Mouse (Mus musculus): ENCODE data around the gene Fam166b. TPM values are rescaled to one million over a fixed set of nuclear protein-coding genes. Genes with fewer than 3 reads are reported as not detected.

Fam166b gene
- total RNA-seq, 2 experiments from 2014 or later = not detected

- no peak for ATAC-seq (ENCODE audit: poor library complexity, severe bottlenecking)
Measured at GRCm38 (mm10) chr4:43407071-43407920, 21.6 kb downstream of the Fam166b start.

- no peak for ATAC-seq (ENCODE audit: poor library complexity, severe bottlenecking)
Measured at GRCm38 (mm10) chr4:43406162-43406971, 22.6 kb downstream of the Fam166b start.

- no peak for ATAC-seq (ENCODE audit: poor library complexity, severe bottlenecking)
Measured at GRCm38 (mm10) chr4:43404697-43405096, 24.2 kb downstream of the Fam166b start.

GRCm38 (mm10) chr4:43402212-43402611 lies 26.7 kb downstream of the Fam166b start:
- no peak for ATAC-seq (ENCODE audit: poor library complexity, severe bottlenecking)

- no peak for ATAC-seq (ENCODE audit: poor library complexity, severe bottlenecking)
Measured at GRCm38 (mm10) chr4:43401486-43401885, 27.4 kb downstream of the Fam166b start.

GRCm38 (mm10) chr4:43400976-43401375 lies 28.0 kb downstream of the Fam166b start:
- no peak for ATAC-seq (ENCODE audit: poor library complexity, severe bottlenecking)

- ATAC-seq (ENCODE audit: poor library complexity, severe bottlenecking) = no peak
Measured at GRCm38 (mm10) chr4:43399391-43400131, 29.4 kb downstream of the Fam166b start.

- ATAC-seq (ENCODE audit: poor library complexity, severe bottlenecking) = no peak
Measured at GRCm38 (mm10) chr4:43398829-43399331, 30.1 kb downstream of the Fam166b start.

- ATAC-seq (ENCODE audit: poor library complexity, severe bottlenecking) = no peak
Measured at GRCm38 (mm10) chr4:43398014-43398413, 30.9 kb downstream of the Fam166b start.

- no peak for ATAC-seq (ENCODE audit: poor library complexity, severe bottlenecking)
Measured at GRCm38 (mm10) chr4:43396381-43396780, 32.6 kb downstream of the Fam166b start.

GRCm38 (mm10) chr4:43395836-43396235 lies 33.1 kb downstream of the Fam166b start:
- no peak for ATAC-seq (ENCODE audit: poor library complexity, severe bottlenecking)

GRCm38 (mm10) chr4:43395147-43395546 lies 33.8 kb downstream of the Fam166b start:
- ATAC-seq (ENCODE audit: poor library complexity, severe bottlenecking) = no peak

- ATAC-seq (ENCODE audit: poor library complexity, severe bottlenecking) = no peak
Measured at GRCm38 (mm10) chr4:43394345-43394891, 34.5 kb downstream of the Fam166b start.

- ATAC-seq (ENCODE audit: poor library complexity, severe bottlenecking) = no peak
Measured at GRCm38 (mm10) chr4:43391521-43392050, 37.3 kb downstream of the Fam166b start.

- no peak for ATAC-seq (ENCODE audit: poor library complexity, severe bottlenecking)
Measured at GRCm38 (mm10) chr4:43389845-43390440, 39.0 kb downstream of the Fam166b start.

- no peak for ATAC-seq (ENCODE audit: poor library complexity, severe bottlenecking)
Measured at GRCm38 (mm10) chr4:43389390-43389789, 39.5 kb downstream of the Fam166b start.

GRCm38 (mm10) chr4:43386932-43387331 lies 42.0 kb downstream of the Fam166b start:
- ATAC-seq (ENCODE audit: poor library complexity, severe bottlenecking) = no peak

GRCm38 (mm10) chr4:43384541-43384940 lies 44.4 kb downstream of the Fam166b start:
- ATAC-seq (ENCODE audit: poor library complexity, severe bottlenecking) = no peak

- ATAC-seq (ENCODE audit: poor library complexity, severe bottlenecking) = no peak
Measured at GRCm38 (mm10) chr4:43384083-43384460, 44.9 kb downstream of the Fam166b start.

Data from megakaryocyte, adult 5-6 weeks (primary cell).